Mouse (Mus musculus) myocyte (in vitro differentiated cells): ENCODE measurements at regions not wholly inside any gene's neighbourhood (a gene's known extent, or its start where the extent isn't known, plus 50 kb on each side); places are given as distances from the start of the nearest gene placed in this dataset.

ENCODE experiments used
- CEBPB ChIP-seq: IDR thresholded peaks from 2 replicates; pipeline ENCODE4 v1.6.1; 2011; ENCODE audit warnings: mild to moderate bottlenecking, moderate library complexity; ENCODE audit not compliant: poor library complexity, insufficient read depth, severe bottlenecking
- E2F4 ChIP-seq: IDR thresholded peaks from one replicate; pipeline ENCODE4 v1.6.1; 2011; ENCODE audit warnings: mild to moderate bottlenecking, control low read depth, moderate library complexity; ENCODE audit not compliant: insufficient read depth
- MYOG ChIP-seq, 3 experiments: IDR thresholded peaks; one replicate each; pipeline ENCODE4 v1.6.1; 2011; ENCODE audit warnings: control low read depth in 2 of 3, low read depth in 2 of 3, mild to moderate bottlenecking in 2 of 3; ENCODE audit not compliant: insufficient read length in 2 of 3, control insufficient read depth in 1 of 3, insufficient read depth in 1 of 3
- POLR2A ChIP-seq: IDR thresholded peaks from one replicate; pipeline ENCODE4 v1.6.1; 2011; ENCODE audit warnings: low read depth, mild to moderate bottlenecking, control low read depth, moderate library complexity; ENCODE audit not compliant: insufficient read length
- POLR2AphosphoS2 ChIP-seq: IDR thresholded peaks from one replicate; pipeline ENCODE4 v1.6.1; 2011; ENCODE audit warnings: low read depth, control low read depth; ENCODE audit not compliant: insufficient read length
- TCF12 ChIP-seq: IDR thresholded peaks from one replicate; pipeline ENCODE4 v1.6.1; 2011; ENCODE audit warnings: mild to moderate bottlenecking, control low read depth; ENCODE audit not compliant: poor library complexity, insufficient read depth, severe bottlenecking
- TCF3 ChIP-seq: IDR thresholded peaks from one replicate; pipeline ENCODE4 v1.6.1; 2011; ENCODE audit warnings: low read depth, control low read depth; ENCODE audit not compliant: insufficient read length
- USF1 ChIP-seq: IDR thresholded peaks from one replicate; pipeline ENCODE4 v1.6.1; 2011; ENCODE audit warnings: low read depth, mild to moderate bottlenecking, control low read depth, moderate library complexity

GRCm38 (mm10) chr10:67721787-67722186, 173.0 kb upstream of the Ado start:
- TF ChIP-seq POLR2A = no peak
- TF ChIP-seq USF1 = no peak
- TF ChIP-seq MYOG (IDR thresholded peaks at IDR 0.05; ENCODE audit: control insufficient read depth in 1 of 3, insufficient read depth in 1 of 3, insufficient read length in 2 of 3, low read depth in 2 of 3) = no peak
- TF ChIP-seq E2F4 = no peak
- TF ChIP-seq TCF12 = no peak
- TF ChIP-seq POLR2AphosphoS2 = no peak
- TF ChIP-seq CEBPB = no peak
- no peak for TF ChIP-seq TCF3
